Mouse (Mus musculus) spleen, adult 2 months (tissue): ENCODE data around the gene Elmod3.

Experiments
- CTCF ChIP-seq: fragments of 200-500 bp; IDR thresholded peaks from 2 replicates; pipeline ENCODE4 v1.5.1; 2011; ENCODE audit warnings: mild to moderate bottlenecking, inconsistent platforms; ENCODE audit not compliant: insufficient read depth, insufficient read length, insufficient replicate concordance; ENCODE audit errors: extremely low read depth
- POLR2A ChIP-seq: fragments of 200-500 bp; IDR thresholded peaks from 2 replicates; pipeline ENCODE4 v1.6.1; 2011; ENCODE audit warnings: low read depth, low read length, inconsistent platforms

GRCm38 (mm10) chr6:72597956-72598753 lies at the start of gene Elmod3, which contains the start of gene Retsat:
- no peak for TF ChIP-seq POLR2A
- no peak for TF ChIP-seq CTCF
